Mouse (Mus musculus) kidney, adult 2 months (tissue): Measurements from ENCODE around the gene Mxra7. TPM values are rescaled to one million over a fixed set of nuclear protein-coding genes. Genes with fewer than 3 reads are reported as not detected.

Experiments
- DNase-seq: peaks from one replicate; pipeline ENCODE4 v3.0.0; 2021
- H3K27ac ChIP-seq: fragments of 200-500 bp; 2 replicates; pipeline ENCODE4 v1.5.1; 2012; ENCODE audit warnings: low read depth, low read length, control low read depth, inconsistent platforms; ENCODE audit not compliant: insufficient read depth
- H3K27me3 ChIP-seq: fragments of 200-500 bp; replicated peaks from 2 replicates; pipeline ENCODE4 v1.6.1; 2012; ENCODE audit warnings: mild to moderate bottlenecking, moderate library complexity, low read length, inconsistent platforms; ENCODE audit not compliant: control insufficient read depth, insufficient read depth
- H3K36me3 ChIP-seq: fragments of 200-500 bp; 2 replicates; pipeline ENCODE4 v1.6.1; 2012; ENCODE audit warnings: mild to moderate bottlenecking, moderate library complexity, low read length, inconsistent platforms; ENCODE audit not compliant: control insufficient read depth, insufficient read depth
- H3K4me1 ChIP-seq: fragments of 200-500 bp; 2 replicates; pipeline ENCODE4 v1.6.1; 2011; ENCODE audit warnings: low read length; ENCODE audit not compliant: control insufficient read depth, insufficient read depth
- H3K4me3 ChIP-seq: fragments of 200-500 bp; 2 replicates; pipeline ENCODE4 v1.5.1; 2011; ENCODE audit warnings: mild to moderate bottlenecking, low read depth, low read length, control low read depth; ENCODE audit not compliant: insufficient read depth
- CTCF ChIP-seq: fragments of 200-500 bp; conservative IDR thresholded peaks from 2 replicates; pipeline ENCODE4 v1.5.1; 2011; ENCODE audit warnings: low read depth, mild to moderate bottlenecking, control low read depth, low read length, moderate library complexity, mixed read lengths; ENCODE audit not compliant: insufficient read depth, insufficient read length
- POLR2A ChIP-seq: fragments of 200-500 bp; IDR thresholded peaks from one replicate; pipeline ENCODE4 v1.6.1; 2011; ENCODE audit warnings: low read depth, low read length, control low read depth
- WGBS: fragments of 180-500 bp; shearing (Covaris S2); methylation state at CpG from one replicate; pipeline ENCODE4 v1.1.7; 2018; 5-methylcytosine and 5-hydroxymethylcytosine counted together
- polyA plus RNA-seq: library from polyadenylated mRNA; depleted of rRNA; stranded (reverse); fragments of >200 nt; gene quantifications from 2 replicates; pipeline ENCODE4 v1.2.3, GENCODE M21; 2012

Gene Mxra7
- polyA plus RNA-seq, 1 experiment, result 11.3 TPM

GRCm38 (mm10) chr11:116864444-116864843 lies 36.6 kb upstream of the Mxra7 start:
- Histone ChIP-seq H3K4me1 (peaks cover 4% of the 10 kb centered on the region; the same call in 1 of the 2 replicates), H3K27me3 (no peaks in the 10 kb centered on the region), H3K27ac (no peak overlapping the region), H3K4me3 (no peak overlapping the region), H3K36me3 (peaks cover 3% of the 10 kb centered on the region)
- DNase-seq, result peak; percentile 52
- TF ChIP-seq CTCF (no peak), POLR2A (no peak)
- 60% methylated on average over 10 of the region's 10 CpGs for WGBS

GRCm38 (mm10) chr11:116857183-116857850 lies 29.5 kb upstream of the Mxra7 start:
- peaks cover 3% of the 10 kb centered on the region for H3K36me3 ChIP-seq
- H3K4me3 ChIP-seq, result no peak overlapping the region
- TF ChIP-seq CTCF (no peak), POLR2A (no peak)
- no peaks in the 10 kb centered on the region for H3K27me3 ChIP-seq
- no peak for DNase-seq
- H3K27ac ChIP-seq, result no peak overlapping the region
- H3K4me1 ChIP-seq, result no peaks in the 10 kb centered on the region
- WGBS, result 76% methylated on average over 12 of the region's 12 CpGs

- Histone ChIP-seq H3K27ac (peak overlapping the region; percentile 61; the same call in 1 of the 2 replicates), H3K27me3 (no peaks in the 10 kb centered on the region), H3K4me1 (0 out of 2 replicates have a peak, but pooled peaks cover 3% of the 10 kb centered on the region), H3K4me3 (peak overlapping the region; percentile 84), H3K36me3 (peaks cover 17% of the 10 kb centered on the region)
- DNase-seq, result no peak
- WGBS, result 12% methylated on average over 10 of the region's 10 CpGs
- TF ChIP-seq CTCF, result no peak
- no peak for TF ChIP-seq POLR2A
These were observed 26.4 kb upstream of the Mxra7 start for GRCm38 (mm10) chr11:116854279-116854678.

GRCm38 (mm10) chr11:116853512-116853928 lies 25.7 kb upstream of the Mxra7 start:
- H3K36me3 ChIP-seq, result peaks cover 21% of the 10 kb centered on the region
- peak overlapping the region; percentile 84 for H3K4me3 ChIP-seq
- H3K27me3 ChIP-seq, result no peaks in the 10 kb centered on the region
- peak; percentile 99 for DNase-seq
- H3K27ac ChIP-seq, result peak overlapping the region; percentile 81
- 0 out of 2 replicates have a peak, but pooled peaks cover 3% of the 10 kb centered on the region for H3K4me1 ChIP-seq
- under 1% methylated on average over 36 of the region's 36 CpGs for WGBS
- TF ChIP-seq CTCF (no peak), POLR2A (peak; percentile 62)

- H3K36me3 ChIP-seq, result peaks cover 22% of the 10 kb centered on the region
- no peaks in the 10 kb centered on the region for H3K27me3 ChIP-seq
- peak within 1 kb of the TSS; percentile 98 for H3K27ac ChIP-seq
- WGBS, result under 1% methylated on average over 73 of the region's 74 CpGs
- 0 out of 2 replicates have a peak, but pooled peaks cover 3% of the 10 kb centered on the region for H3K4me1 ChIP-seq
- no peak for TF ChIP-seq CTCF
- TF ChIP-seq POLR2A, result peak; percentile 98
- peak within 1 kb of the TSS; percentile 92 for H3K4me3 ChIP-seq
- peak; percentile 97 for DNase-seq
These were observed 25.2 kb upstream of the Mxra7 start, which contains the start of gene Srsf2 for GRCm38 (mm10) chr11:116852891-116853511. TSS of gene Srsf2 (minus strand) at chr11:116853094.

- Histone ChIP-seq H3K4me1 (0 out of 2 replicates have a peak, but pooled peaks cover 3% of the 10 kb centered on the region), H3K27me3 (no peaks in the 10 kb centered on the region), H3K36me3 (peaks cover 22% of the 10 kb centered on the region), H3K4me3 (peak within 1 kb of the TSS; percentile 92), H3K27ac (peak within 1 kb of the TSS; percentile 98)
- WGBS, result 1% methylated on average over 85 of the region's 91 CpGs
- peak; percentile 88 for DNase-seq
- TF ChIP-seq CTCF (no peak), POLR2A (no peak)
These were observed 24.5 kb upstream of the Mxra7 start, which contains the start of gene Mfsd11 for GRCm38 (mm10) chr11:116852291-116852890. TSS of gene Mfsd11 (plus strand) at chr11:116852440.
